Mouse (Mus musculus) lung, postnatal 0 days (tissue): ENCODE measurements at regions not wholly inside any gene's neighbourhood (a gene's known extent, or its start where the extent isn't known, plus 50 kb on each side); places are given as distances from the start of the nearest gene placed in this dataset.
A peak's percentile ranks its signal among the peaks of the same experiment; 100 is the strongest.

Experiments used
- ATAC-seq: fragments of 200-750 bp; cut with Nextera tagmentation; 2 replicates; pipeline ENCODE4 v1.8.0; 2017; ENCODE audit warnings: moderate library complexity
- DNase-seq: peaks from one replicate; pipeline ENCODE4 v3.0.0-alpha.2; 2016; ENCODE audit warnings: low spot score
- H3K27ac ChIP-seq: fragments of 300-500 bp; sonication (generic); 2 replicates; pipeline ENCODE4 v1.5.1; 2014; ENCODE audit warnings: antibody characterized with exemption, mild to moderate bottlenecking, low read length, mixed read lengths
- H3K27me3 ChIP-seq: fragments of 300-500 bp; sonication (generic); replicated peaks from 2 replicates; pipeline ENCODE4 v1.6.1; 2014; ENCODE audit warnings: low read length, mixed read lengths; ENCODE audit not compliant: insufficient read depth
- H3K36me3 ChIP-seq: fragments of 300-500 bp; sonication (generic); 2 replicates; pipeline ENCODE4 v1.6.1; 2014; ENCODE audit warnings: low read length, mixed read lengths; ENCODE audit not compliant: insufficient read depth
- H3K4me1 ChIP-seq: fragments of 300-500 bp; sonication (generic); 2 replicates; pipeline ENCODE4 v1.6.1; 2014; ENCODE audit warnings: antibody characterized with exemption, low read depth, low read length, mixed read lengths; ENCODE audit not compliant: insufficient read depth
- H3K4me2 ChIP-seq: fragments of 300-500 bp; sonication (generic); replicated peaks from 2 replicates; pipeline ENCODE4 v1.6.1; 2014; ENCODE audit warnings: low read depth, mild to moderate bottlenecking, low read length, moderate library complexity, mixed read lengths
- H3K4me3 ChIP-seq: fragments of 300-500 bp; sonication (generic); 2 replicates; pipeline ENCODE4 v1.5.1; 2014; ENCODE audit warnings: low read depth, low read length
- H3K9ac ChIP-seq: fragments of 300-500 bp; sonication (generic); replicated peaks from 2 replicates; pipeline ENCODE4 v1.6.1; 2014; ENCODE audit warnings: low read depth, mild to moderate bottlenecking
- H3K9me3 ChIP-seq: fragments of 300-500 bp; sonication (generic); 2 replicates; pipeline ENCODE4 v1.6.1; 2016; ENCODE audit warnings: low read length, mixed read lengths
- CTCF ChIP-seq: IDR thresholded peaks from 2 replicates; pipeline ENCODE4 v1.5.1; 2016; ENCODE audit warnings: antibody characterized with exemption, mild to moderate bottlenecking
- EP300 ChIP-seq: IDR thresholded peaks from 2 replicates; pipeline ENCODE4 v1.6.1; 2016; ENCODE audit warnings: antibody characterized with exemption, mild to moderate bottlenecking, control low read depth
- WGBS: fragments of 180-500 bp; shearing (Covaris S2); extraction: QIAGEN DNeasy Blood & Tissue Kit; methylation state at CpG from one replicate; pipeline ENCODE4 v1.1.7; 2014; 5-methylcytosine and 5-hydroxymethylcytosine counted together

- Histone ChIP-seq H3K4me2 (no peak overlapping the region), H3K27me3 (no peaks in the 10 kb centered on the region), H3K27ac (no peak overlapping the region), H3K4me3 (no peak overlapping the region), H3K9me3 (no peaks in the 10 kb centered on the region), H3K4me1 (no peaks in the 10 kb centered on the region), H3K9ac (no peak overlapping the region), H3K36me3 (no peaks in the 10 kb centered on the region)
- DNase-seq: no peak
- WGBS: 69% methylated on average over 3 of the region's 3 CpGs
- TF ChIP-seq CTCF (no peak), EP300 (no peak)
- no peak for ATAC-seq
Observed at GRCm38 (mm10) chrX:38710660-38711264, 61.7 kb upstream of the 6030498E09Rik start.

GRCm38 (mm10) chrX:38711442-38712258 is 60.8 kb upstream of the 6030498E09Rik start:
- Histone ChIP-seq H3K36me3 (no peaks in the 10 kb centered on the region), H3K9me3 (no peaks in the 10 kb centered on the region), H3K27ac (no peak overlapping the region), H3K27me3 (no peaks in the 10 kb centered on the region), H3K4me2 (no peak overlapping the region), H3K4me3 (no peak overlapping the region), H3K9ac (no peak overlapping the region), H3K4me1 (no peaks in the 10 kb centered on the region)
- 34% methylated on average over 5 of the region's 5 CpGs for WGBS
- ATAC-seq (no peak), DNase-seq (peak; percentile 17)
- TF ChIP-seq EP300 (no peak), CTCF (no peak)
